Mouse (Mus musculus): ENCODE results near the gene Kctd3.

DNA sequence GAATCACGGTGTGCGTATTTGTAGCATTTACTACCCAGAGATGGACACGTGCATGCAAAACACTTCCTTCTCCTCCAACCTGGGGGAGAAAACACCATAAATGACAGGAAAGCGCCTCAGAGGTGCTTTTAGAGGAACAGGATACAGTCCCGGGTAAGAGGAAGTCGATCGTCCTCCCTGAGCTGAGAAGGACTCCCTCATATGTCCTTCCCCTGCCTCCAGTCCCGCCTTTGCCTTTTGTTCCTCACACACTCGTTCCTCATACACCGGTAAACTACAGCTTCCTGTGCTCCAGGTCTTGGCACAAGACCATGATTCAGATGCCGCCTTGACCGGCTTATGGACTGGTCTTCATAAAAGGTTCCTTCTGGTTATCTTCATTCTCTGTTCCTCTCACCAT, 33.6 kb upstream of the Kctd3 start:
- TF ChIP-seq CTCF (IDR thresholded peaks at IDR 0.05; ENCODE audit: low read depth, low read length), result no peak
- no peak for TF ChIP-seq POLR2A (IDR thresholded peaks at IDR 0.05; ENCODE audit: borderline replicate concordance, low read depth, low read length)
